Mouse (Mus musculus) stomach, embryonic 15.5 days (tissue): ENCODE results near the gene Adtrp. TPM values are rescaled to one million over a fixed set of nuclear protein-coding genes. Genes with fewer than 3 reads are reported as not detected.

ENCODE experiments used
- ATAC-seq: fragments of 200-750 bp; cut with Nextera tagmentation; 2 replicates; pipeline ENCODE4 v1.8.0; 2017; ENCODE audit warnings: low read depth, moderate number of reproducible peaks, moderate TSS enrichment; ENCODE audit not compliant: insufficient read depth, low FRiP score
- H3K27ac ChIP-seq: fragments of 300-500 bp; sonication (generic); 2 replicates; pipeline ENCODE4 v1.5.1; 2015; ENCODE audit warnings: mild to moderate bottlenecking, inconsistent platforms
- H3K27me3 ChIP-seq: fragments of 300-500 bp; sonication (generic); replicated peaks from 2 replicates; pipeline ENCODE4 v1.6.1; 2015; ENCODE audit warnings: inconsistent platforms
- H3K36me3 ChIP-seq: fragments of 300-500 bp; sonication (generic); 2 replicates; pipeline ENCODE4 v1.6.1; 2015; ENCODE audit warnings: inconsistent platforms
- H3K4me1 ChIP-seq: fragments of 300-500 bp; sonication (generic); 2 replicates; pipeline ENCODE4 v1.6.1; 2015; ENCODE audit warnings: inconsistent platforms
- H3K4me2 ChIP-seq: fragments of 300-500 bp; sonication (generic); 2 replicates; pipeline ENCODE4 v1.6.1; 2015; ENCODE audit warnings: mild to moderate bottlenecking, inconsistent platforms
- H3K4me3 ChIP-seq: fragments of 300-500 bp; sonication (generic); replicated peaks from 2 replicates; pipeline ENCODE4 v1.5.1; 2015; ENCODE audit warnings: inconsistent platforms
- H3K9ac ChIP-seq: fragments of 300-500 bp; sonication (generic); 2 replicates; pipeline ENCODE4 v1.6.1; 2015; ENCODE audit warnings: inconsistent platforms
- H3K9me3 ChIP-seq: fragments of 300-500 bp; sonication (generic); 2 replicates; pipeline ENCODE4 v1.6.1; 2016; ENCODE audit warnings: inconsistent platforms
- WGBS: fragments of 180-500 bp; shearing (Covaris S2); methylation state at CpG from one replicate; pipeline ENCODE4 v1.1.7; 2015; 5-methylcytosine and 5-hydroxymethylcytosine counted together
- polyA plus RNA-seq: library from polyadenylated mRNA; unstranded; fragments of >200 nt; fragmentation: Nextera tagmentation; extraction: Ambion mirVana; gene quantifications from 2 replicates; pipeline ENCODE4 v1.2.1, GENCODE M21; 2015

The Adtrp gene
- polyA plus RNA-seq, result 2.4 and 2.5 TPM in 2 replicates

DNA sequence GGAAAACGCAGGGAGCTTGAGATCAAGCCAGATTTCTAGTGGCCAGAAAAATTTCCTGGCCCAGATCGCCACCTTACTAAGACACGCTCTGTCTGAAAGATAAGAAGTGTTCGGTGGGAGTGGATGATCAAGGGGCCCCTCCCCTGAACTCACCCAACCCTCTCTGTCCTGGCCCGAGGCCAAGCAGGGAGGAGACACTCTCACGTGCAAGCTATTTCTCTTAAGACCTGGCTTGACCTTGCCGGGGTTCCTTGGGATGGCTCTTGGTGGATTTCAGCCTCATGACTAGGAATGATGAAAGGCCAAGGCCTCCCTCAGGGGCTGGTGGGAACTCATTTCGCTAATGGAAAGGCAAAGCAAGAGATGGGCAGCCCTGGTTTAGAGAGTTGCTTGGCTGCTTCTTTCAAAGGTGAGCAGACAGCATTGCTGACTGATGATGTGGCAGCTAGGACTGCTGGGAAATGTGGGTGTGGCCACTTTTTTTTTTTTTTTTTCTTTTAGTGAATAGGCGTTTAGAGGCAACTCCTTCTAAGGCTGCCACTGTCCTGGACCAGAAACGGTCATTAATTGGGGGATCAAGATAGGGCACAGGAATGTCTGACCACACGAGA, at the start of gene Adtrp:
TSS of gene Adtrp (minus strand) at position 169 of the 611 bp plus-strand sequence.
- Histone ChIP-seq H3K27ac (no peak within 1 kb of the TSS), H3K27me3 (no peaks in the 10 kb centered on the region), H3K36me3 (no peaks in the 10 kb centered on the region), H3K9ac (no peak within 1 kb of the TSS), H3K4me3 (no peak within 1 kb of the TSS), H3K4me1 (no peaks in the 10 kb centered on the region), H3K4me2 (no peak within 1 kb of the TSS), H3K9me3 (no peaks in the 10 kb centered on the region)
- WGBS, result 59% methylated on average over 11 of the region's 11 CpGs
- no peak for ATAC-seq

DNA sequence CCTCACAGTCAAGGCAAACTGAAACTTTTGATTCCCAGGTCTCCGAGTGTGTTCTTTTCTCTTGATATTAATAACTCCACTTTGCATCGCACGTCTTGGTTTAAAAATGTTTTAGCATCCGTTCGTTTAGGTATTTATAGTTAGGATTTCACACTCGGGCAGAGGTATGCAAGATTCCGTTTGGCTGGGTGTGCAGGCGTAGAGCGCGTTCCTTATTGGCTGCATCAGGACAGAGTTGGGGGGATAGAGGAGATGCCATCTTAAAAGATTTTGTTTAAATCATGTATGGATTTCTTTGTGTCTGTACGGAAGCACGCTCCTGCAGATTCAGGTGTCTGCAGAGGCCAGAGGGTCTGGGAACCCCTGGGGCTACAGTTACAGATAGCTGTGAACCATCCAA, 44.5 kb upstream of the Adtrp start:
- no peak for ATAC-seq
- H3K27me3 ChIP-seq, result no peaks in the 10 kb centered on the region
- no peaks in the 10 kb centered on the region for H3K4me1 ChIP-seq
- H3K9me3 ChIP-seq, result no peaks in the 10 kb centered on the region
- no peaks in the 10 kb centered on the region for H3K36me3 ChIP-seq
- no peak overlapping the region for H3K27ac ChIP-seq
- H3K4me2 ChIP-seq, result no peak overlapping the region
- no peak overlapping the region for H3K9ac ChIP-seq
- no peak overlapping the region for H3K4me3 ChIP-seq
- 92% methylated on average over 12 of the region's 12 CpGs for WGBS

DNA sequence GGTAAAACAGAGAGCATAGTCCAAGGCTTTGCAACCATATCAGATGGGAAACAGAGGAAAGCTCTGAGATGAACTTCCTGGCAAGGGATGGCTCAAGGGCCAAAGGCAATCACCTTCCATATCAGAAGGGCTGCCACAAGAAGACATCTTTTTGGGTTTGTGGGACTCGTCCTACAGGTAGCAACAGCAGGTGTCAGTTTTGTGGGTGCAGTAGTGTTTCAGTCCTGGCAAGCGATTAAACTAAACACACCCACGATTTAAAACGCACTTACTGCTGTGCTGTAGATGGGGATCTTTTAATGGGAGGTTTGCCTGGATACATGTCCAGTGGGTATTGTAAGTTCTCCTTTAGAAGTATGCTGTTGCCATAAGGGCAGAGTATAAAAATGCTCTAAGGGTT, 43.1 kb upstream of the Adtrp start:
- Histone ChIP-seq H3K36me3 (no peaks in the 10 kb centered on the region), H3K4me2 (no peak overlapping the region), H3K9ac (no peak overlapping the region), H3K27me3 (no peaks in the 10 kb centered on the region), H3K4me1 (no peaks in the 10 kb centered on the region), H3K27ac (no peak overlapping the region), H3K4me3 (no peak overlapping the region), H3K9me3 (no peaks in the 10 kb centered on the region)
- WGBS, result 76% methylated on average over 4 of the region's 4 CpGs
- ATAC-seq, result no peak

DNA sequence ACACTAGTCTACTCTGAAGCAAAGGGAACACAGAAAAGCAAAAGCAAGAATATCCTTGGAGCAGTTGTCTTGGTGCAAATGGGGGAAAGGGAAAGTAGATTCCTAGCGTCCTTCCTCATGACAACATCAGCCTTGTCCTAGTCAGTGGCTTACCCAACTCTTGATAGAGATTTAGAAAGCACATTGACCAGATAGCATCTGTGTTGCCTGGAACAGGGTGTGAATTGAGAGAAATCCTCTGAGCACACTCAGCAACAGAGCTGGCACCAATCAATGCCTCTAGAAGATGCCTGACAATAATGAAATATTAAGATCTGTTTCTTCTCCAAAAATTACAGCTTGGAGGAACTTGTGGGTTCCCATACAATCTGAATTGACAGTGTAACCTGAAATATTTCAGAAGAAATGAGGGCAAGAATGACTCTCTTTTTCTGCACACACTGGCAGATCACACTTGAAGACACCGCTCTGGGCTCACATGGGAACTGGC, 42.7 kb upstream of the Adtrp start:
- Histone ChIP-seq H3K9me3 (no peaks in the 10 kb centered on the region), H3K9ac (no peak overlapping the region), H3K4me2 (no peak overlapping the region), H3K36me3 (no peaks in the 10 kb centered on the region), H3K27ac (no peak overlapping the region), H3K27me3 (no peaks in the 10 kb centered on the region), H3K4me1 (no peaks in the 10 kb centered on the region), H3K4me3 (no peak overlapping the region)
- whole genome bisulfite sequencing, result 85% methylated on average over 2 of the region's 2 CpGs
- ATAC-seq, result no peak

DNA sequence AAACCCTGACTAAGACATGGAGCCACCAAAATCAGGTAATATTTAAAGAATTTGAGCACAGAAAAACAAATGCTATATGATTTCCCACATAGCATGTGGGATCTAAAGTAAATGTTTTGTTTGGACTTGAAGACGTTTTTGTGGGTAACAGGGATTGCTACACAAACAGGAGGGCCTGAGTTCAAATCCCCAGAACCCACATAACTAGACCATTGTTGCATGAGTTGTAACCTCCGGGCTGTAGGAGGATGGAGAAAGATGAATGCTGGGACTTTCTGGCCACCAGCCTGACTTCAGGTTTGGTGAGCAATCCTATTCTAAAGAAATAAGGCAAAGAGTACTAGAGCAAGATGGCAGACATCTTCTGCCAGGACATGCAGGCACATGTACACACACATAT, 41.2 kb upstream of the Adtrp start:
- Histone ChIP-seq H3K27ac (no peak overlapping the region), H3K4me1 (no peaks in the 10 kb centered on the region), H3K4me2 (no peak overlapping the region), H3K4me3 (no peak overlapping the region), H3K36me3 (no peaks in the 10 kb centered on the region), H3K27me3 (no peaks in the 10 kb centered on the region), H3K9ac (no peak overlapping the region), H3K9me3 (no peaks in the 10 kb centered on the region)
- 73% methylated on average over 2 of the region's 2 CpGs for WGBS
- no peak for ATAC-seq

DNA sequence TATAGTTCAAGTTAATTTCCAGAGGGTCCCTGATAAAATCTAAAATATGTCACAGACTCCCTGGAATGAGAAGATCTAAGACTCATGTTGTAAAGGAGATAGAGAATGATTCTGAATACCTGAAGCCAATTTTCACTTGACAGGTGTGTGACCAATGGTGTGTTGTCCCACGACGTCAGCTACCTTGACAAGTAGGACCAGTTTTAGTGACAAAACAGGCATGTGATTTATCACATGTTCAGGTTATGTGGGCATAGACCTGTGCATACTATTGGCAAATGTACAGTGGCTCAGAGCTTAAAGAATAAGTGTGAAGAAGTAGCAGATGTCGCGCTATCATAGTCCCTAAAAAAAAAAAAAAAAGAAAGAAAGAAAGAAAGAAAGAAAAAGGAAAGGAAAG, 38.6 kb upstream of the Adtrp start:
- H3K9me3 ChIP-seq, result no peaks in the 10 kb centered on the region
- H3K36me3 ChIP-seq, result no peaks in the 10 kb centered on the region
- ATAC-seq, result no peak
- no peaks in the 10 kb centered on the region for H3K4me1 ChIP-seq
- H3K27me3 ChIP-seq, result no peaks in the 10 kb centered on the region
- no peak overlapping the region for H3K4me2 ChIP-seq
- no peak overlapping the region for H3K27ac ChIP-seq
- H3K4me3 ChIP-seq, result no peak overlapping the region
- no peak overlapping the region for H3K9ac ChIP-seq
- WGBS, result 82% methylated on average over 4 of the region's 4 CpGs

DNA sequence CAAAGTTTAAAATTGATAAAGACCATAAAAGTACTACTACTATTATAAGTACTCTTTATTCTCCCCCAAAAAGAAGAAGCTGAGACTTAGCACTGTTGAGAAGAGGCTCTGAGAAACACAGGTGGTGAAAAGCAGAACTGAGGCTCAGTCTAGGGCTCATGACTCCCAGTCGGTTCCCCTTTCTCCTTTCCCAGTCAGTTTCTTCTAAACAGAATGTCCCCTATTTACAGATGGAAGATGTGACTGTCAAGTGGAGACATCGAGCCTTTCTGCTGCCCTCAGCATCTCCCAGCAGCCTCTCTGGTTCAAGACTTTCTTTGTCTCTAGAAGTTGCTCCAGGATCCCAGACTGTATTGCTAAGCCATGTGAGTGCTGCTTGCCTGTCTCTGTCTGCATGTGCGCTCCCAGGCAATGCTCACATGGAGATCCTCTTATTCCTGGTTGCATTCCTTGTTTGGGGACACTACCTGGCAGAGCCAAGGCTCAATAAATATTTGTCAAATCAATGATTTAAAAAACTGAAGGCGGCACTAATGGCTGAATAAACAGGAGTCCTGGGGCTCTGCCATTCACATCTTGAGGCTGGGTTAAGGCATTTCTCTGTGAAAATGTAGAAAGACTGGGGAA, 36.3 kb upstream of the Adtrp start:
- Histone ChIP-seq H3K27me3 (no peaks in the 10 kb centered on the region), H3K36me3 (no peaks in the 10 kb centered on the region), H3K4me2 (no peak overlapping the region), H3K4me3 (no peak overlapping the region), H3K4me1 (no peaks in the 10 kb centered on the region), H3K9me3 (no peaks in the 10 kb centered on the region), H3K9ac (no peak overlapping the region), H3K27ac (no peak overlapping the region)
- ATAC-seq, result no peak
- 52% methylated on average over 4 of the region's 4 CpGs for WGBS

DNA sequence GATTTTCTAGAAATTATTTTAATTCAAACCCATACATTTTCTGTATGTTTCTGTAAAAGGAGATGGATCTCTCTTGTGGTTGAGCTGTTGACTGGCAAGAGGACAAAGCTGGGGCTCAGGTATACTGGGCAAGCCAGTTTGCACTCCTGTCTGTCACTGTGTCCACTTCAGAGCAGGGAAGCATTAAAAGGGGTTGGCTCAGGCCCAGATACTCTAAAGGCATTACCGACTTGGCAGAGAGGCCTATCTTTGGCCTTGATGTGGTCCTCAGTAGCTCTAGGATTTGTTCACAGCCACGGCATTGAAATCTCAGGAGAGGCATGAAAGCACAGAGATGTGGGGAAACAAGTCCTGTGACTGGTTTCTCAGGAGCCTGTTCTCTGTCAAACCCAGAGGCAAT, 33.7 kb upstream of the Adtrp start:
- H3K4me2 ChIP-seq, result no peak overlapping the region
- no peaks in the 10 kb centered on the region for H3K36me3 ChIP-seq
- H3K27ac ChIP-seq, result no peak overlapping the region
- ATAC-seq, result 0 out of 2 replicates have a peak, but pooled peaks have one; percentile 58
- no peaks in the 10 kb centered on the region for H3K9me3 ChIP-seq
- 64% methylated on average over 2 of the region's 2 CpGs for WGBS
- no peak overlapping the region for H3K4me3 ChIP-seq
- no peaks in the 10 kb centered on the region for H3K4me1 ChIP-seq
- no peaks in the 10 kb centered on the region for H3K27me3 ChIP-seq
- no peak overlapping the region for H3K9ac ChIP-seq

DNA sequence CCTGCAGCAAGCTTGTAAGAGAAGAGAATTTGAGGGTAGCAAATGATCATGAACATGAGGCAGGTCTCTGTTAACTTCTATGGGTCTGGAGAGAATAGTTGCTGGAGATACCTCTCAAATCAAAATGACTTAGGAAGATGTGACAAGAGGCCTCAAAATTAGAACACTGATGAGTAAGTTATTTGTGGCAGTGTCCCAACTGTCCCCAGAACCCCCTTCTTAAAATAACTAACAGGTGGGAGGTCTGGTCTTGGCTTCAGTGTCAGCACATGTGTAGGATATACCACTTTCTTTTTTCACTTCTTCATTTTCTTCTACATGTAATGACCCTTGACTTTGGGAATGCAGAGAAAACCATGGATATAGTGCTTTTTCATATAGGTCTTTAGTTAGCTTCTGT, 33.0 kb upstream of the Adtrp start:
- Histone ChIP-seq H3K4me1 (no peaks in the 10 kb centered on the region), H3K4me3 (no peak overlapping the region), H3K36me3 (no peaks in the 10 kb centered on the region), H3K27ac (no peak overlapping the region), H3K27me3 (no peaks in the 10 kb centered on the region), H3K4me2 (no peak overlapping the region), H3K9me3 (no peaks in the 10 kb centered on the region), H3K9ac (no peak overlapping the region)
- ATAC-seq, result no peak

DNA sequence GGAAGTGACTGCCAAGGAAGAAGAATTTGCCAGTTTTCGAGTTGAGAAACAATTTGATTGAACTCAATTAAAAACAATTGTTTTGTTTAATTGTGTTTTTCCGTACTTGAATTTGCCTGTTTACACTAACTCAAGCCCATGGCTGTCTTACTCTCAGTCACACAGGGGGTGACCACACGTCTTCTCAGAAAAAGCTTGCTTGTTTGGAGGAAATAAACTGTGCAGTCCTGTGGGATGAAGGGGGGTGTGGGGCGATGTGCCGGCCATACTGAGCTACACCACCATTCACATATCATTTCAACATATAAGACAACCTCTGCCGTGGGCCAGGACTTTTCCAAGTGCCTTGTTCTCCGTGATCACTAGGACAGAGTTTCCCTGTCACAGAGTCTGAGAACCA, 25.2 kb upstream of the Adtrp start:
- no peaks in the 10 kb centered on the region for H3K27me3 ChIP-seq
- no peak overlapping the region for H3K9ac ChIP-seq
- no peak overlapping the region for H3K4me2 ChIP-seq
- no peak overlapping the region for H3K27ac ChIP-seq
- no peak for ATAC-seq
- H3K36me3 ChIP-seq, result no peaks in the 10 kb centered on the region
- no peaks in the 10 kb centered on the region for H3K9me3 ChIP-seq
- H3K4me1 ChIP-seq, result peaks cover 3% of the 10 kb centered on the region; the same call in 1 of the 2 replicates
- WGBS, result 66% methylated on average over 7 of the region's 7 CpGs
- no peak overlapping the region for H3K4me3 ChIP-seq

DNA sequence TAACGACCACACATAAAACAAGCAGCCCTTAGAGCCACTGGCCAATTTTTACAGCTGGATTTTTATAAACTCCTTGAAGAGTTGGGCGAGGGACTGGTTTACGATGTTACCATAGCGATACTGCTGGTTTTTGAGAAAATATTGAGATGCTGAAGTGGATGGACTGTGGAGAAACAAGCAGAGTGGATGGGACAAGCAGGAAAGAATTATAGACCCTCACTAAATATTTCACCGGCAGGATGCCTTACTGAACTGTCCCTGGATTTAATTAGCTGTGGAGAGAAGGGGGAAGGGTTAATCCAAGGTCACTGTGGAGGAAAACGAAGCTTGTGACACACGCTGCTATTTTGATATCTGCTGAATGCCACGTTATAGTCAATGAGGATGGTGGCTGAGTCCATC, 24.7 kb upstream of the Adtrp start:
- H3K4me2 ChIP-seq, result no peak overlapping the region
- peaks cover 3% of the 10 kb centered on the region; the same call in 1 of the 2 replicates for H3K4me1 ChIP-seq
- H3K9me3 ChIP-seq, result no peaks in the 10 kb centered on the region
- H3K4me3 ChIP-seq, result no peak overlapping the region
- no peak for ATAC-seq
- no peak overlapping the region for H3K9ac ChIP-seq
- H3K36me3 ChIP-seq, result no peaks in the 10 kb centered on the region
- WGBS, result 31% methylated on average over 8 of the region's 8 CpGs
- no peaks in the 10 kb centered on the region for H3K27me3 ChIP-seq
- H3K27ac ChIP-seq, result no peak overlapping the region

DNA sequence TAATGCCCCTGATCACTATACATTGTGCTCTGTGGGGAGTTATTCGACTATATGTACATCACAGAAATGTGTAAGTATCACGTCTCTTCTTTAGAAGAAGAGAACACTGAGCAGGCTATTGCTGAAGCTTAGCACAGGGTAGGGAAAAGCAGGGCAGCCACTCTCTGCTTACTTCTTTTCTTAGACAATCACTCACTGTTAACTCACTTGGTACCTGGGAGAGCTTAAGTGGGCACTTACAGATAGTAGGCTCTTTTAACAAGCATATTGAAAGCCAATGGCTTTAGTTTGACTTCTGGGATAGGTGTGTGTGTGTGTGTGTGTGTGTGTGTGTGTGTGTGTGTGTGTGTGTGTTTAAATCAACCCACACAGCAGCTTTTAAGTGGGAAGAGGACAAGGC, 20.0 kb upstream of the Adtrp start:
- no peak overlapping the region for H3K4me2 ChIP-seq
- 83% methylated on average over 2 of the region's 2 CpGs for WGBS
- peaks cover 3% of the 10 kb centered on the region; the same call in 1 of the 2 replicates for H3K4me1 ChIP-seq
- no peak overlapping the region for H3K4me3 ChIP-seq
- no peak overlapping the region for H3K27ac ChIP-seq
- H3K9me3 ChIP-seq, result no peaks in the 10 kb centered on the region
- no peaks in the 10 kb centered on the region for H3K27me3 ChIP-seq
- H3K9ac ChIP-seq, result no peak overlapping the region
- no peak for ATAC-seq
- no peaks in the 10 kb centered on the region for H3K36me3 ChIP-seq
